Comparison of ENCODE assay signal across 8 mouse cellular contexts in genomic region chr9:4795544-4796288, GRCm38 (mm10). TPM values are rescaled to one million over a fixed set of nuclear protein-coding genes. Genes with fewer than 3 reads are reported as not detected.
A peak's percentile ranks its signal among the peaks of the same experiment; 100 is the strongest.
DNase-seq lines count a peak whose midpoint lies in the region; ATAC-seq lines count a peak whose summit lies in the region.

Gria4 (minus strand) TSS chr9:4796234.

- H3K9ac ChIP-seq in heart, embryonic 11.5 days (ENCODE audit: low read depth, low read length), result peak within 1 kb of the TSS; percentile 60
- H3K9ac ChIP-seq in liver, embryonic 11.5 days (ENCODE audit: low read depth, low read length), result 0 out of 2 replicates have a peak within 1 kb of the TSS, but pooled peaks have one; percentile 20

- H3K9me3 ChIP-seq in heart, embryonic 11.5 days (replicated peaks; ENCODE audit: control insufficient read depth, low read length), result no peaks in the 10 kb centered on the region
- H3K9me3 ChIP-seq in liver, embryonic 11.5 days (ENCODE audit: control insufficient read depth, low read length), result no peaks in the 10 kb centered on the region

- H3K27me3 ChIP-seq in heart, embryonic 11.5 days (ENCODE audit: control insufficient read depth, insufficient read depth, low read length), result no peaks in the 10 kb centered on the region
- peaks cover 10% of the 10 kb centered on the region for H3K27me3 ChIP-seq in liver, embryonic 11.5 days (replicated peaks; ENCODE audit: control insufficient read depth, insufficient read depth, low read length)

- H3K36me3 ChIP-seq in heart, embryonic 11.5 days (ENCODE audit: control insufficient read depth, insufficient read depth, low read length), result no peaks in the 10 kb centered on the region
- no peaks in the 10 kb centered on the region for H3K36me3 ChIP-seq in liver, embryonic 11.5 days (ENCODE audit: control insufficient read depth, insufficient read depth, low read length)

- H3K4me3 ChIP-seq in heart, embryonic 11.5 days (ENCODE audit: low read depth, low read length), result peak within 1 kb of the TSS; percentile 62
- H3K4me3 ChIP-seq in liver, embryonic 11.5 days (ENCODE audit: low read depth, low read length), result peak within 1 kb of the TSS; percentile 48

- DNase-seq in heart, adult 18-20 months, result no peak
- peak; percentile 89 for DNase-seq in cerebellum, adult 9-10 months
- peak; percentile 53 to 80 for DNase-seq in frontal cortex, adult 2 months (ENCODE audit: extremely low spot score in 1 of 2, low spot score in 1 of 2)
- peak; percentile 23 to 44 for DNase-seq in kidney, postnatal 25 days
- DNase-seq in liver, embryonic 11.5 days (ENCODE audit: low spot score), result peak; percentile 57
- peak; percentile 79 for DNase-seq in right cerebral cortex, postnatal 14 days

- under 1% methylated on average over 46 of the region's 46 CpGs for WGBS in heart, embryonic 11.5 days (ENCODE audit: insufficient replicate concordance)
- under 1% methylated on average over 46 of the region's 46 CpGs for WGBS in liver, embryonic 11.5 days

- peak; percentile 59 for ATAC-seq in heart, embryonic 11.5 days (replicated peaks; ENCODE audit: insufficient number of reproducible peaks, low FRiP score, low TSS enrichment)
- peak; percentile 69 for ATAC-seq in liver, embryonic 11.5 days (replicated peaks; ENCODE audit: low FRiP score)
- no peak for ATAC-seq in megakaryocyte-erythroid progenitor cell, adult 5-6 weeks (replicated peaks; ENCODE audit: low FRiP score, low TSS enrichment, poor library complexity, severe bottlenecking)

- peak within 1 kb of the TSS; percentile 75 for H3K4me2 ChIP-seq in heart, embryonic 11.5 days
- H3K4me2 ChIP-seq in liver, embryonic 11.5 days, result peak within 1 kb of the TSS; percentile 66

- H3K4me1 ChIP-seq in heart, embryonic 11.5 days (ENCODE audit: control insufficient read depth, insufficient read depth, low read length), result no peaks in the 10 kb centered on the region
- H3K4me1 ChIP-seq in liver, embryonic 11.5 days (replicated peaks; ENCODE audit: control insufficient read depth, insufficient read depth, low read length), result no peaks in the 10 kb centered on the region

- H3K27ac ChIP-seq in heart, embryonic 11.5 days (ENCODE audit: low read depth, low read length), result no peak within 1 kb of the TSS
- no peak within 1 kb of the TSS for H3K27ac ChIP-seq in liver, embryonic 11.5 days (ENCODE audit: low read depth, low read length)

RNA-seq across cellular contexts. Expression of gene Gria4, which starts in this region (rescaled TPM):
- 0.63 and 0.66 TPM in 2 replicates for polyA plus RNA-seq in heart, embryonic 11.5 days (2014; fragmentation: Nextera tagmentation; extraction: Ambion mirVana)
- total RNA-seq in heart, adult 18-20 months (2021), result not detected
- polyA plus RNA-seq in frontal cortex, adult 2 months (2012; rRNA removed), result 80.3 and 83.1 TPM in 2 replicates
- polyA plus RNA-seq in liver, embryonic 11.5 days (2014; fragmentation: Nextera tagmentation; extraction: Ambion mirVana), result 0.86 and 0.88 TPM in 2 replicates
- not detected in 2 replicates for total RNA-seq in megakaryocyte-erythroid progenitor cell, adult 5-6 weeks (2014; fragmentation: Nextera tagmentation)
- total RNA-seq in megakaryocyte-erythroid progenitor cell, adult 5-6 weeks (2017), result not detected in 2 replicates

Comparison
In these comparisons a context has a peak if more than half of its experiments do, and no peak if none do; other contexts are left out.
1. RNA of gene Gria4 (polyA plus RNA-seq): 80.3 to 83.1 TPM in frontal cortex, adult 2 months; 0.86 to 0.88 TPM in liver, embryonic 11.5 days and 0.63 to 0.66 TPM in heart, embryonic 11.5 days; every median in the first group is over 10 times any median in the second.
2. Peak in ATAC-seq, H3K4me3 ChIP-seq, H3K9ac ChIP-seq and H3K4me2 ChIP-seq in heart, embryonic 11.5 days; RNA of the gene not detected or under 1 TPM.
3. Peak in DNase-seq, ATAC-seq, H3K4me3 ChIP-seq, H3K9ac ChIP-seq and H3K4me2 ChIP-seq in liver, embryonic 11.5 days; RNA of the gene not detected or under 1 TPM.
4. DNase-seq: peak in cerebellum, adult 9-10 months (single experiment), frontal cortex, adult 2 months (2 of 2), kidney, postnatal 25 days (2 of 2) and right cerebral cortex, postnatal 14 days (single experiment); none in heart, adult 18-20 months (0 of 2).